Mouse (Mus musculus) bone marrow, adult 2 months (tissue): Measurements from ENCODE around the gene Traip. TPM values are rescaled to one million over a fixed set of nuclear protein-coding genes. Genes with fewer than 3 reads are reported as not detected.

Source experiments
- H3K27ac ChIP-seq: fragments of 200-500 bp; 2 replicates; pipeline ENCODE4 v1.5.1; 2012; ENCODE audit warnings: low read depth, mild to moderate bottlenecking, control low read depth, inconsistent platforms, low read length; ENCODE audit not compliant: control insufficient read depth, poor library complexity, insufficient read depth
- H3K4me1 ChIP-seq: fragments of 200-500 bp; 2 replicates; pipeline ENCODE4 v1.6.1; 2011; ENCODE audit warnings: low read length; ENCODE audit not compliant: control insufficient read depth, insufficient read depth
- H3K4me3 ChIP-seq: fragments of 200-500 bp; replicated peaks from 2 replicates; pipeline ENCODE3; 2011; ENCODE audit warnings: mild to moderate bottlenecking, low read depth, low read length, control low read depth; ENCODE audit not compliant: control insufficient read depth
- CTCF ChIP-seq: fragments of 200-500 bp; IDR thresholded peaks from 2 replicates; pipeline ENCODE4 v1.5.1; 2011; ENCODE audit warnings: low read length, control low read depth; ENCODE audit not compliant: control insufficient read depth, insufficient read depth
- POLR2A ChIP-seq: fragments of 200-500 bp; IDR thresholded peaks from 2 replicates; pipeline ENCODE4 v1.6.1; 2011; ENCODE audit warnings: low read depth, mild to moderate bottlenecking, control low read depth, low read length, borderline replicate concordance; ENCODE audit not compliant: control insufficient read depth
- WGBS: fragments of 180-500 bp; shearing (Covaris S2); methylation state at CpG from one replicate; pipeline ENCODE4 v1.1.7; 2018; 5-methylcytosine and 5-hydroxymethylcytosine counted together
- polyA plus RNA-seq: library from polyadenylated mRNA; stranded (reverse); fragments of >200 nt; gene quantifications from 2 replicates; pipeline ENCODE4 v1.2.4, GENCODE M21; 2011; ENCODE audit warnings: low replicate concordance; ENCODE audit not compliant: missing spikeins, insufficient read depth, insufficient read length

Traip gene
- polyA plus RNA-seq, 1 experiment: 27.0 TPM

GRCm38 (mm10) chr9:108017127-108017526 lies 67.2 kb downstream of the Traip start:
- Histone ChIP-seq H3K4me3 (no peak overlapping the region), H3K27ac (no peak overlapping the region), H3K4me1 (no peaks in the 10 kb centered on the region)
- 94% methylated on average over 3 of the region's 3 CpGs for WGBS
- no peak for TF ChIP-seq CTCF
- TF ChIP-seq POLR2A: no peak

GRCm38 (mm10) chr9:108020741-108021140 lies 70.8 kb downstream of the Traip start:
- Histone ChIP-seq H3K4me3 (no peak overlapping the region), H3K27ac (no peak overlapping the region), H3K4me1 (no peaks in the 10 kb centered on the region)
- no peak for TF ChIP-seq POLR2A
- WGBS: 91% methylated on average over 1 of the region's 1 CpGs

Other genes starting within 250 kb of the Traip start
- gene Sema3f, start 239.7 kb upstream of the Traip start, polyA plus RNA-seq: 3.6 and 5.0 TPM in 2 replicates
- 97.6 and 118 TPM in 2 replicates for gene Rbm5, start 179.1 kb upstream of the Traip start, polyA plus RNA-seq
- 78.4 and 110 TPM in 2 replicates for gene Rbm6, start 76.9 kb upstream of the Traip start, polyA plus RNA-seq
- 6.3 and 12.9 TPM in 2 replicates for gene Mon1a, start 62.0 kb upstream of the Traip start, polyA plus RNA-seq
- gene Mst1r, start 43.3 kb upstream of the Traip start, polyA plus RNA-seq: 0.20 and 0.75 TPM in 2 replicates
- gene Actl11, start 21.7 kb upstream of the Traip start, polyA plus RNA-seq: not detected in 2 replicates
- gene Camkv, start 14.5 kb upstream of the Traip start, polyA plus RNA-seq: 0.87 TPM in 1 of 2 replicates, not detected in the other
- gene Uba7, start 25.4 kb downstream of the Traip start, polyA plus RNA-seq: 138 and 310 TPM in 2 replicates
- 4.7 TPM in 1 of 2 replicates, not detected in the other for gene Gm20661, start 32.9 kb downstream of the Traip start, polyA plus RNA-seq
- 27.9 and 32.3 TPM in 2 replicates for gene Inka1, start 35.7 kb downstream of the Traip start, polyA plus RNA-seq
- gene Cdhr4, start 42.4 kb downstream of the Traip start, polyA plus RNA-seq: 10.6 and 23.4 TPM in 2 replicates
- not detected in 2 replicates for gene Gm20662, start 46.2 kb downstream of the Traip start, polyA plus RNA-seq
- 54.3 and 99.5 TPM in 2 replicates for gene Ip6k1, start 52.4 kb downstream of the Traip start, polyA plus RNA-seq
- 9.9 and 17.9 TPM in 2 replicates for gene Gmppb, start 99.1 kb downstream of the Traip start, polyA plus RNA-seq
- gene Amigo3, start 103.0 kb downstream of the Traip start, polyA plus RNA-seq: 1.0 and 1.6 TPM in 2 replicates
- 2.0 and 10.1 TPM in 2 replicates for gene Mst1, start 130.3 kb downstream of the Traip start, polyA plus RNA-seq
- 296 and 393 TPM in 2 replicates for gene Rnf123, start 133.2 kb downstream of the Traip start, polyA plus RNA-seq
- gene Apeh, start 144.5 kb downstream of the Traip start, polyA plus RNA-seq: 159 and 206 TPM in 2 replicates
- 1.1 and 1.9 TPM in 2 replicates for gene Bsn, start 240.2 kb downstream of the Traip start, polyA plus RNA-seq